Mouse (Mus musculus): ENCODE results near the gene Zkscan1. TPM values are rescaled to one million over a fixed set of nuclear protein-coding genes. Genes with fewer than 3 reads are reported as not detected.

The Zkscan1 gene
- polyA plus RNA-seq, 1 experiment: 15.1 TPM

DNA sequence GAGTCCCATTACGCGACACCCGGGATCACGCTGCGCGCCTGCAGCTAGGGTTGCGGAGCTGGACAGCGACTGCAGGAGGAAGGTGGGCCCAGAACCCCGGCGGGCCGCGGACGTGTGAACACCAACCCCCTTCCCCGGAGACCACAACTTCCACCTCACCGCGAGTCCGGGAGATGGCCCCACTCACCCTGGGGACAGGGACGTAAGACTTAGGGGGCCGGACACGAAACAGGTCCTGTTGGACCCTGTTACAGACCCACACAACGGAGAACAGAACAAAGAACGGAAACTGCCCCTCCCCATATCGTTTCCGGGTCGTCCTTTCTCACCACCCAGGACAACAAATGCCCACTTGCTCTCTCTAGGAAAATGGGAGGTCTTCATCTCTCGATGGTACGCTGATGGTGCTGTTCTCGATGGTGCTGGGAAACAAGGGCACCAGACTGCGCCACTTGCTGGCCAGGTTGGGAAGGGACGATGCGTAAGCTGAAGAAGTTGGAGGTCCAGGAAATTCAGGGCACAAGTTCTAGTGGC, 70.6 kb downstream of the Zkscan1 start, which contains the start of gene Zfp113:
Gene Zfp113 (minus strand): TSS at position 302 of the 534 bp plus-strand sequence.
- Histone ChIP-seq H3K4me3 (ENCODE audit: low read depth, low read length) (peak within 1 kb of the TSS; percentile 85), H3K9me3 (replicated peaks; ENCODE audit: control insufficient read depth, insufficient read depth, low read length, poor library complexity, severe bottlenecking) (no peaks in the 10 kb centered on the region), H3K36me3 (ENCODE audit: control insufficient read depth, insufficient read depth, low read length, poor library complexity, severe bottlenecking) (no peaks in the 10 kb centered on the region; the same call in 1 of the 2 replicates), H3K27me3 (ENCODE audit: control insufficient read depth, insufficient read depth, low read length, poor library complexity, severe bottlenecking) (no peaks in the 10 kb centered on the region), H3K27ac (ENCODE audit: insufficient read depth, low read length) (no peak within 1 kb of the TSS), H3K4me1 (ENCODE audit: control insufficient read depth, insufficient read depth, low read length) (no peaks in the 10 kb centered on the region), H3K9ac (ENCODE audit: low read depth, poor library complexity, severe bottlenecking) (peak within 1 kb of the TSS; percentile 35)
- TF ChIP-seq POLR2A (IDR thresholded peaks at IDR 0.05; ENCODE audit: insufficient read depth, low read length) (peak; percentile 34), EP300 (IDR thresholded peaks at IDR 0.05; ENCODE audit: insufficient read depth, low read depth, low read length) (peak; percentile 40; the same call in 1 of the 2 replicates), CTCF (IDR thresholded peaks at IDR 0.05; ENCODE audit: low read depth, low read length) (peak; percentile 97)

Other genes starting within 250 kb of the Zkscan1 start
- gene Pilra, start 248.8 kb upstream of the Zkscan1 start, polyA plus RNA-seq (2011; ENCODE audit: insufficient read depth, insufficient read length, low read depth, missing spikeins): not detected in 2 replicates
- not detected in 2 replicates for gene Pilrb1, start 227.0 kb upstream of the Zkscan1 start, polyA plus RNA-seq (2011; ENCODE audit: insufficient read depth, insufficient read length, low read depth, missing spikeins)
- gene Pilrb2, start 213.3 kb upstream of the Zkscan1 start, polyA plus RNA-seq (2011; ENCODE audit: insufficient read depth, insufficient read length, low read depth, missing spikeins): not detected in 2 replicates
- not detected in 2 replicates for gene Cyp3a13, start 163.5 kb upstream of the Zkscan1 start, polyA plus RNA-seq (2011; ENCODE audit: insufficient read depth, insufficient read length, low read depth, missing spikeins)
- gene Gjc3, start 122.0 kb upstream of the Zkscan1 start, polyA plus RNA-seq (2011; ENCODE audit: insufficient read depth, insufficient read length, low read depth, missing spikeins): not detected in 2 replicates
- gene Azgp1, start 103.6 kb upstream of the Zkscan1 start, polyA plus RNA-seq (2011; ENCODE audit: insufficient read depth, insufficient read length, low read depth, missing spikeins): not detected in 2 replicates
- not detected in 2 replicates for gene Smok3a, start 63.8 kb upstream of the Zkscan1 start, polyA plus RNA-seq (2011; ENCODE audit: insufficient read depth, insufficient read length, low read depth, missing spikeins)
- not detected in 2 replicates for gene Smok3b, start 63.7 kb upstream of the Zkscan1 start, polyA plus RNA-seq (2011; ENCODE audit: insufficient read depth, insufficient read length, low read depth, missing spikeins)
- not detected in 2 replicates for gene Smok3c, start 31.9 kb upstream of the Zkscan1 start, polyA plus RNA-seq (2011; ENCODE audit: insufficient read depth, insufficient read length, low read depth, missing spikeins)
- 27.3 and 29.2 TPM in 2 replicates for gene Zscan21, start 31.8 kb downstream of the Zkscan1 start, polyA plus RNA-seq (2011; ENCODE audit: insufficient read depth, insufficient read length, low read depth, missing spikeins)
- gene Zfp113, start 70.7 kb downstream of the Zkscan1 start, polyA plus RNA-seq (2011; ENCODE audit: insufficient read depth, insufficient read length, low read depth, missing spikeins): 10.0 and 12.4 TPM in 2 replicates
- gene Cops6, start 76.0 kb downstream of the Zkscan1 start, polyA plus RNA-seq (2011; ENCODE audit: insufficient read depth, insufficient read length, low read depth, missing spikeins): 121 and 122 TPM in 2 replicates
- 11.4 and 14.7 TPM in 2 replicates for gene Ap4m1, start 86.9 kb downstream of the Zkscan1 start, polyA plus RNA-seq (2011; ENCODE audit: insufficient read depth, insufficient read length, low read depth, missing spikeins)
- 298 and 304 TPM in 2 replicates for gene Mcm7, start 87.3 kb downstream of the Zkscan1 start, polyA plus RNA-seq (2011; ENCODE audit: insufficient read depth, insufficient read length, low read depth, missing spikeins)
- gene Taf6, start 102.4 kb downstream of the Zkscan1 start, polyA plus RNA-seq (2011; ENCODE audit: insufficient read depth, insufficient read length, low read depth, missing spikeins): 51.6 and 55.4 TPM in 2 replicates
- 22.7 and 24.3 TPM in 2 replicates for gene Cnpy4, start 102.4 kb downstream of the Zkscan1 start, polyA plus RNA-seq (2011; ENCODE audit: insufficient read depth, insufficient read length, low read depth, missing spikeins)
- gene Mblac1, start 109.2 kb downstream of the Zkscan1 start, polyA plus RNA-seq (2011; ENCODE audit: insufficient read depth, insufficient read length, low read depth, missing spikeins): 0.68 and 1.4 TPM in 2 replicates
- not detected in 2 replicates for gene Nxpe5, start 140.8 kb downstream of the Zkscan1 start, polyA plus RNA-seq (2011; ENCODE audit: insufficient read depth, insufficient read length, low read depth, missing spikeins)
- gene Lamtor4, start 170.4 kb downstream of the Zkscan1 start, polyA plus RNA-seq (2011; ENCODE audit: insufficient read depth, insufficient read length, low read depth, missing spikeins): 21.1 and 24.3 TPM in 2 replicates
- gene BC037034, start 178.9 kb downstream of the Zkscan1 start, polyA plus RNA-seq (2011; ENCODE audit: insufficient read depth, insufficient read length, low read depth, missing spikeins): 14.7 and 16.6 TPM in 2 replicates
- gene Gal3st4, start 187.8 kb downstream of the Zkscan1 start, polyA plus RNA-seq (2011; ENCODE audit: insufficient read depth, insufficient read length, low read depth, missing spikeins): 0.30 and 0.84 TPM in 2 replicates
- not detected in 2 replicates for gene Gm43720, start 194.9 kb downstream of the Zkscan1 start, polyA plus RNA-seq (2011; ENCODE audit: insufficient read depth, insufficient read length, low read depth, missing spikeins)
- 14.6 and 15.4 TPM in 2 replicates for gene Gpc2, start 194.9 kb downstream of the Zkscan1 start, polyA plus RNA-seq (2011; ENCODE audit: insufficient read depth, insufficient read length, low read depth, missing spikeins)
- 16.5 and 24.6 TPM in 2 replicates for gene Stag3, start 195.2 kb downstream of the Zkscan1 start, polyA plus RNA-seq (2011; ENCODE audit: insufficient read depth, insufficient read length, low read depth, missing spikeins)